Mouse (Mus musculus) spleen, adult 2 months (tissue): ENCODE results near the gene Ttc1.

Experiments
- CTCF ChIP-seq: fragments of 200-500 bp; IDR thresholded peaks from 2 replicates; pipeline ENCODE4 v1.5.1; 2011; ENCODE audit warnings: mild to moderate bottlenecking, inconsistent platforms; ENCODE audit not compliant: insufficient read depth, insufficient read length, insufficient replicate concordance; ENCODE audit errors: extremely low read depth
- POLR2A ChIP-seq: fragments of 200-500 bp; IDR thresholded peaks from 2 replicates; pipeline ENCODE4 v1.6.1; 2011; ENCODE audit warnings: low read depth, low read length, inconsistent platforms

DNA sequence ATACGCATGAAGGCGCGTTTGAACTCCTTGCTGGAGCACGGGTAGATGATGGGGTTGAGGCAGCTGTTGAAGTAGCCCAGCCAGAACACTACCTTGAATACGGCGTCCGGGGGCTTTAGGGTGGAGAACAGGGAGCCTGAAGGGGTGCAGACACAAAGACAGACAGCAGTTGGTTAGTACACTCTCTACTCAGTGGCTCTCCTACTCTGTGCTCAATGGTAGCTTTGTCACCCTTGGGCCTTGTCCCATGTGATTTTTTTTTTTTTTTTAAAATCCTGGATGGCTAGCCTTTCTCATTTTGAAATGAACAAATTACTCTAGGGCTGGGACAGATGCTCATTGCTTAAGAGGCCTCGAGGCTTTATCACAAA, 28.5 kb upstream of the Ttc1 start:
- TF ChIP-seq CTCF: no peak
- no peak for TF ChIP-seq POLR2A
